Mouse (Mus musculus): ENCODE data around the gene Sirt2.

DNA sequence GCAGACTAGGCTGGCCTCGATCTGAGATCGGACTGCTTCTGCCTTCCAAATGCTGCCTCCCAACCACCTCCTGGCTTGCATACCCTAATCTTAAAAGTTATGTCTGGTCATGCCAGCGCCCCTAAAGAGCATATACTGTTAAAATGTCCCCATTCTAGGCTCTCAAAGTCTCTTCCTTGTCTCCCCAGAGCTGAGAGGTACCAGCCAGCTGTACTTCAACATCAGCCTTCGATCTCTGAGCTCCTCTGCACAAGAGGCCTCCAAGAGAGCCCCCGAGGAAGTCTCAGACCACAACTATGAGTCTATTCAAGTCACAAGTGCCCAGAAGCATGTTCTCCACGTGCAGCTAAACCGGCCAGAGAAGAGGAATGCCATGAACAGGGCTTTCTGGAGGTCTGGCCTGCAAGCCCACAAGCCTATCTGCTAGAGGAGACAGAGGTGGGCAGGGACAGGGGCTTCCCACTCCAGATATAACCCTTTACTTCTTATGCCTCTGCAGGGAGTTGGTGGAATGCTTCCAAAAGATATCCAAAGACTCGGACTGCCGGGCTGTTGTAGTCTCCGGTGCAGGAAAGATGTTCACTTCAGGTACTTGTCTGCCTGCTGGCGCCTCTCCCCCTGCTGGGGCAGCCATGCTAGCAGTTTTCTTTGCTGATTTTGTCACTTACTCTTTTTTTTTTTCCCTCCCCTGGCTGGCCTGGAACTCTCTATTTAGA, 59.3 kb downstream of the Sirt2 start:
- TF ChIP-seq CTCF (IDR thresholded peaks at IDR 0.05; ENCODE audit: low read depth) (no peak), EP300 (IDR thresholded peaks at IDR 0.05; ENCODE audit: low read depth) (no peak)

Measured in heart, postnatal 0 days (tissue).